Mouse (Mus musculus): Measurements from ENCODE around the gene Zfp1. TPM values are rescaled to one million over a fixed set of nuclear protein-coding genes. Genes with fewer than 3 reads are reported as not detected.
"Not testable (repeated sequence)": the region's sequence is repeated elsewhere in the genome, so short reads cannot be mapped to it uniquely, and the experiment has no call there.

Zfp1 gene
- total and polyA plus RNA-seq, 2 experiments from 2014 or later: 18.1 to 22.7 TPM

DNA sequence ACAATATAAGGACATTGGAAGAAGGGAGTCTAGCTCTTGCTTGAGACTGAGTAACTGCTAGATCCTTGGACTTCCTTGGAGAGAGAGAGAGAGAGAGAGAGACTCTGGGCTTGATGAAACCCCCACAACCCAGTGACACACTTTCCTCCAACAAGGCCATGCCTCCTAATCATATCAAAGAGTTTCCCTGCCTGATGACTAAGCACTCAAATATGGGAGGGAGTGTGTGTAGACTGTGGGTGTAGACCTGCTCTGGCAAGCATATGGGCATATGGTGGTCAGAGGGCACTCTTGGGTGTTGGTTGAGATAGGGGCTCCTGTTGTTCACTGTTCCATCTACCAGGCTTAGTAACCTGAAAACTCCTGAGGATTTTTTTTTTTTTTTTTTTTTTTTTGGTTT lies 5.1 kb upstream of the Zfp1 start:
- H3K9ac ChIP-seq (replicated peaks; ENCODE audit: low read length, poor library complexity, severe bottlenecking): no peak overlapping the region
- no peaks in the 10 kb centered on the region for H3K27me3 ChIP-seq (ENCODE audit: insufficient read depth, low read length)
- no peak overlapping the region for H3K4me3 ChIP-seq (ENCODE audit: low read depth, low read length)
- no peaks in the 10 kb centered on the region for H3K9me3 ChIP-seq (ENCODE audit: low read length)
- DNase-seq (ENCODE audit: low spot score) (no peak), ATAC-seq (ENCODE audit: low FRiP score) (no peak)
- H3K36me3 ChIP-seq (ENCODE audit: insufficient read depth, low read length): no peaks in the 10 kb centered on the region
- no peak overlapping the region for H3K27ac ChIP-seq (ENCODE audit: low read depth, low read length)
- H3K4me2 ChIP-seq (ENCODE audit: low read depth, low read length, poor library complexity, severe bottlenecking): no peak overlapping the region
- H3K4me1 ChIP-seq (ENCODE audit: insufficient read depth, low read length): no peaks in the 10 kb centered on the region
- TF ChIP-seq CTCF (IDR thresholded peaks at IDR 0.05): no peak

GRCm38 (mm10) chr8:111641064-111641463 lies 2.1 kb upstream of the Zfp1 start:
- TF ChIP-seq CTCF (IDR thresholded peaks at IDR 0.05): no peak
- Histone ChIP-seq H3K4me3 (ENCODE audit: low read depth, low read length) (no peak overlapping the region), H3K27ac (ENCODE audit: low read depth, low read length) (no peak overlapping the region), H3K27me3 (ENCODE audit: insufficient read depth, low read length) (no peaks in the 10 kb centered on the region), H3K36me3 (ENCODE audit: insufficient read depth, low read length) (no peaks in the 10 kb centered on the region), H3K4me2 (ENCODE audit: low read depth, low read length, poor library complexity, severe bottlenecking) (no peak overlapping the region), H3K9ac (replicated peaks; ENCODE audit: low read length, poor library complexity, severe bottlenecking) (no peak overlapping the region), H3K9me3 (ENCODE audit: low read length) (no peaks in the 10 kb centered on the region), H3K4me1 (ENCODE audit: insufficient read depth, low read length) (no peaks in the 10 kb centered on the region)
- DNase-seq (ENCODE audit: low spot score): no peak
- no peak for ATAC-seq (ENCODE audit: low FRiP score)
- WGBS: 93% methylated on average over 2 of the region's 2 CpGs

DNA sequence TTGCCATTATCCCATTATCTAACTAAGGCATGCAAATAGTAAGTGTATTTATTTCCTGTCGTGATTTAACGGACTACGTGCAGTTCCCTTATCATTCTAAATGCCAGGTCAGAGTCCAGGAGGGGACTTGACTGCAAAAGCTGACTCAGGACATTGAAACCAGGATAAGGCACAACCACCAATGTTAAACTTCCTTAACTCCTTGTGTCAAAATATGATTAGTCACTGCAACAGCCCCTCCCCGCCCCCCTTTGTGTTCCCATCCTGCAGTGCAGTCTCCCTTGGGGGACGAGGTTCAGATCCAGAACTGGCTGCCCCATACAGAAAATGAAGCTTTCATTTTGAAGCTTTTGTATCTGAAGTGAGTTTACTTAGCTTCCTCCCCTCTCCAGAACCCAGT lies 705 bp upstream of the Zfp1 start:
- Histone ChIP-seq H3K36me3 (ENCODE audit: insufficient read depth, low read length) (no peaks in the 10 kb centered on the region), H3K4me2 (ENCODE audit: low read depth, low read length, poor library complexity, severe bottlenecking) (peak overlapping the region; percentile 52), H3K9me3 (ENCODE audit: low read length) (no peaks in the 10 kb centered on the region), H3K27ac (ENCODE audit: low read depth, low read length) (no peak overlapping the region), H3K9ac (replicated peaks; ENCODE audit: low read length, poor library complexity, severe bottlenecking) (no peak overlapping the region), H3K4me1 (ENCODE audit: insufficient read depth, low read length) (no peaks in the 10 kb centered on the region), H3K27me3 (ENCODE audit: insufficient read depth, low read length) (no peaks in the 10 kb centered on the region), H3K4me3 (ENCODE audit: low read depth, low read length) (no peak overlapping the region)
- 62% methylated on average over 5 of the region's 5 CpGs for WGBS
- DNase-seq (ENCODE audit: low spot score): no peak
- no peak for TF ChIP-seq CTCF (IDR thresholded peaks at IDR 0.05)
- ATAC-seq (ENCODE audit: low FRiP score): no peak

- no peak for DNase-seq (ENCODE audit: low spot score)
- no peaks in the 10 kb centered on the region for H3K36me3 ChIP-seq (ENCODE audit: insufficient read depth, low read length)
- 10% methylated on average over 5 of the region's 5 CpGs for WGBS
- no peaks in the 10 kb centered on the region for H3K9me3 ChIP-seq (ENCODE audit: low read length)
- no peaks in the 10 kb centered on the region for H3K27me3 ChIP-seq (ENCODE audit: insufficient read depth, low read length)
- H3K9ac ChIP-seq (replicated peaks; ENCODE audit: low read length, poor library complexity, severe bottlenecking): no peak overlapping the region
- no peaks in the 10 kb centered on the region for H3K4me1 ChIP-seq (ENCODE audit: insufficient read depth, low read length)
- ATAC-seq (ENCODE audit: low FRiP score): 0 out of 2 replicates have a peak, but pooled peaks have one; percentile 20
- H3K4me3 ChIP-seq (ENCODE audit: low read depth, low read length): peak overlapping the region; percentile 57
- H3K27ac ChIP-seq (ENCODE audit: low read depth, low read length): no peak overlapping the region
- H3K4me2 ChIP-seq (ENCODE audit: low read depth, low read length, poor library complexity, severe bottlenecking): peak overlapping the region; percentile 52
- TF ChIP-seq CTCF (IDR thresholded peaks at IDR 0.05): no peak
Observed at GRCm38 (mm10) chr8:111642939-111643263, 300 bp upstream of the Zfp1 start.

DNA sequence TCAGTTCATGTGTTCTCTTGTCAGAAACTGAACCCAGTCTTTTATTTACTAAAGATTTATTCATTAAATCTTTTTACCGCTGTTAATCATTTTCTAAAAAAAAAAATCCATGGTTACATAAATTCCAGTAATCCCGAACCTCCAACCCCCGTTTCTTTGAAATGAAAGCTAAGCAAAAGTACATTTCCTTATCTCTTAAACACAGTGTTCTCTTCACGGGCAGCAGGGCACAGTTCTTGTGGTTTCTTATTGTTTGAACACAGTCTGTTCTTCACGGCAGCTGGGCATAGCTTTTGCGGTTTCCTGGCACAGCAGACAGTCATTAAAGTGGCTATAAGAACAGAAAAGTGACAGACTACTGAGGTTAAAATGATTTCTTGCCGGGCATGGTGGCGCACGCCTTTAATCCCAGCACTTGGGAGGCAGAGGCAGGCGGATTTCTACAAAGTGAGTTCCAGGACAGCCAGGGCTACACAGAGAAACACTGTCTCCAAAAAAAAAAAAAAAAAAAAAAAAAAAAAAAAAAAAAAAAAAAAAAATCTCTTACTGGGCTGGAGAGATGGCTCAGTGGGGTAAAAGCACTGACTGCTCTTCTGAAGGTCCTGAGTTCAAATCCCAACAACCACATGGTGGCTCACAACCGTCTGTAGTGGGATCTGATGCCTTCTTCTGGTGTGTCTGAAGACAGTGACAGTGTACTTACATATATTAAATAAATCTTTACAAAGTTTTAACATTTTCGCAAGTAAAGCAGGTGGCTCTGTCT lies 1.3 kb downstream of the Zfp1 start:
- 54% methylated on average over 12 of the region's 12 CpGs for WGBS
- DNase-seq (ENCODE audit: low spot score); H3K27me3 ChIP-seq (ENCODE audit: insufficient read depth, low read length); ATAC-seq (ENCODE audit: low FRiP score); H3K4me1 ChIP-seq (ENCODE audit: insufficient read depth, low read length); H3K36me3 ChIP-seq (ENCODE audit: insufficient read depth, low read length); H3K9me3 ChIP-seq (ENCODE audit: low read length): not testable (repeated sequence)
- Histone ChIP-seq H3K4me3 (ENCODE audit: low read depth, low read length) (peak overlapping the region; percentile 57), H3K9ac (replicated peaks; ENCODE audit: low read length, poor library complexity, severe bottlenecking) (0 out of 2 replicates have a peak overlapping the region, but pooled peaks have one; percentile 68), H3K4me2 (ENCODE audit: low read depth, low read length, poor library complexity, severe bottlenecking) (peak overlapping the region; percentile 52), H3K27ac (ENCODE audit: low read depth, low read length) (0 out of 2 replicates have a peak overlapping the region, but pooled peaks have one; percentile 86)

DNA sequence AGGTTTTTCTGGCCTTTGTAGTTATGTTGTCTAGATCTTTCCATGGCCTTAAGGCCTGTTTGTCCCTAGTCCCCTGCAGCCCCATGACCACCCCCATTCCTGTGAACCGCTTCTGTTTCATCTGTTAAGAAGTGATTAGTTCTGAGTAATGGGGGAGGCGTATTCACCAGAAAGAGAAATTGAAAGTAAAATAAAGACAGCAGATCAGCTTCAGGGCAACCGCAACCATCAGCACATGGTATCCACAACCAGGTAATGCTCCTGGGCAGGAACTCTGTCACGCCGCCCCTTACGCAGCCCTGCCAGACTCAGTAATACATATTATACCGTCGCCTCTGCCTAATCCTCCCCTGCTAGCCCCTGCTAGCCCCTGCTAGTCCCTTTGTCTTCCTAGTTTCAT lies 2.5 kb downstream of the Zfp1 start:
- Histone ChIP-seq H3K9me3 (ENCODE audit: low read length) (no peaks in the 10 kb centered on the region), H3K4me1 (ENCODE audit: insufficient read depth, low read length) (0 out of 2 replicates have a peak, but pooled peaks cover 3% of the 10 kb centered on the region), H3K4me3 (ENCODE audit: low read depth, low read length) (no peak overlapping the region), H3K9ac (replicated peaks; ENCODE audit: low read length, poor library complexity, severe bottlenecking) (no peak overlapping the region), H3K36me3 (ENCODE audit: insufficient read depth, low read length) (no peaks in the 10 kb centered on the region), H3K27me3 (ENCODE audit: insufficient read depth, low read length) (no peaks in the 10 kb centered on the region), H3K27ac (ENCODE audit: low read depth, low read length) (no peak overlapping the region), H3K4me2 (ENCODE audit: low read depth, low read length, poor library complexity, severe bottlenecking) (no peak overlapping the region)
- DNase-seq (ENCODE audit: low spot score) (no peak), ATAC-seq (ENCODE audit: low FRiP score) (no peak)
- 97% methylated on average over 8 of the region's 8 CpGs for WGBS
- TF ChIP-seq CTCF (IDR thresholded peaks at IDR 0.05): no peak

Data from midbrain, postnatal 0 days (tissue).